Mouse (Mus musculus) spleen, adult 2 months (tissue): ENCODE measurements around the gene Stard3.

ENCODE experiments used
- CTCF ChIP-seq: fragments of 200-500 bp; IDR thresholded peaks from 2 replicates; pipeline ENCODE4 v1.5.1; 2011; ENCODE audit warnings: mild to moderate bottlenecking, inconsistent platforms; ENCODE audit not compliant: insufficient read depth, insufficient read length, insufficient replicate concordance; ENCODE audit errors: extremely low read depth
- POLR2A ChIP-seq: fragments of 200-500 bp; IDR thresholded peaks from 2 replicates; pipeline ENCODE4 v1.6.1; 2011; ENCODE audit warnings: low read depth, low read length, inconsistent platforms

- no peak for TF ChIP-seq CTCF
- TF ChIP-seq POLR2A: no peak
Measured at GRCm38 (mm10) chr11:98384721-98385637, 26.8 kb downstream of the Stard3 start.
